Mouse (Mus musculus): ENCODE measurements around the gene Ccser1.

The Ccser1 gene

DNA sequence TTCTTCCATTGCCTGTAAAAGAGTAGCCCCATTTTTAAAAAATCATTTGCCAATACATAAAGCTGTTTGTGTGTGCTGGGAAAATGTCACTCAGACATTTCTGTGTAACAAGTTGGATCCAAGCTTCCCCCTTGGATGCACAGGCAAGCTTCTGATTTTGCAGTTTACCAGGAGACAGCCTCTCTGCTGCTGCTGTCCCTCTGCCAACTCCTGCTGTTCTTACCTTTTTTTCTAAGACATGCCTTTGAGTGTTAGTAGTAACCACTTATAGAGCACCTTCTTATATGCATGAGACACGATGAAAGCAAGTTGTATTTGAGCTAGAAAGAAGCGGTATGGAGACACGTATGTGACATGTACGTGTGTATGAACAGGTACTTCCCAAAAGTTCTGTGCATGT, 120.3 kb downstream of the Ccser1 start:
- no peak for DNase-seq (ENCODE audit: low spot score)

DNA sequence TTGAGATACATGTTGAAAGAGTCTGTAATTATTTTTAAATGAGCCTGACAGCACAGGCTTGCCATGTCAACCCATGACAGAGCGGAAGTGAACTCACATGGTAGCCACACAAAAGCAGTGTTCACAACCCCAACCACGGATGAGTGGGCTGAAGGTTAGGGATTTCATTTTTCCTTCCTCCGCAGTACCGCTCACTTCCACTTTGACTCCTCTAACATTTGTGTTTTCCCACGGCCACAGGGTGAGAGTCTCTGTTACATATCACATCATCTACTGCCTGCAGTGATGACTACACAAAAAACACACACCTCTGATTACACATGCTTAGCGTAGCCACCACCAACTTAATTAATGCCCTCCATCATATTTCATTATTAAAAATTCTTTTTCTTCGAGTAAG, 120.9 kb downstream of the Ccser1 start:
- no peak for DNase-seq (ENCODE audit: low spot score)

DNA sequence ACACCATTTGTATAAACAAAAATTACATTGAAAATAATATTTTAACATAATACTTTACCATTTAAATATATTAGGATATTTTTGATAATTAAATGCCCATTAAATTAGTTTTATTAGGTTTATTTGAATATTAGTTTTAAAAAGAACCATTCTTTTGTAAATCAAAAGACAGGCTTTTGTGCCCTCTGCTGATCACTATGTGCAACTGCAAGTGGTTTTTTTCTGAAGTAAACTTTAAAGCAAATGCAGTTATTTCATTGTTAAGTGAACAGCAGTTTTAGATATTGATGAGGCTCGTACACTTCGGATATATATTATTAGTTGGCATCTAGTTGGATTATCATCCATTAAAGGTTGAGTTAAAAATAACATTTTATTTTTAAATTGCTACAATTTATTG, 121.5 kb downstream of the Ccser1 start:
- no peak for DNase-seq (ENCODE audit: low spot score)

DNA sequence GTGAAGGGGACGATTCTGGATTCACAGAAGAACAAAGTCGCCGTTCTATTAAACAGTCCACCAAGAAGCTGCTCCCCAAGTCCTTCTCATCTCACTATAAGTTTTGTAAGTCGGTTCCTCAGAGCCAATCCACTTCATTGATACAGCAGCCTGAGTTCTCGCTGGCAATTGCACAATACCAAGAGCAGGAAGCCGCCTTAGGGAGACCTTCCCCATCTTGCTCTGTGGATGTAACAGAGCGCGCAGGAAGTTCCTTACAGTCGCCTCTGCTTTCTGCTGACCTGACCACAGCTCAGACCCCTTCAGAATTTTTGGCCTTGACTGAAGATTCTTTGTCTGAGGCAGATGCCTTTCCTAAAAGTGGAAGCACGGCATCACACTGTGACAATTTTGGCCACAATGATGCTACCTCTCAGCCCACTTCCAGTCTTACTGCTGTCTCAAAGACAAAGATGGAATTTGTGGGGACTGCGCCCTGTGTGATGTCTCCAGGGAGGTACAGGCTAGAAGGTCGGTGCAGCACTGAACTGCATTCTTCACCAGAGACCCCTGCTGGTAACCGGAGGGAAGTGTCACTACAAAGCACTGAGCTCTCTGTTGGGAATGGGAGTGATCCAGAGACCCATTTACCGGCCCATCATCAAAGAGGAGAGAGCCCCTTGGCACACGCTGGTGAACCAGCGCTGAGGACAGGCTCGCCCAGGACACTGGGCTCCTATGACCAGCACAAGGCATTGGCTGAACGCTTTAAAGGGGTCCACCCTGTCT, 131.4 kb downstream of the Ccser1 start:
- no peak for DNase-seq (ENCODE audit: low spot score)

DNA sequence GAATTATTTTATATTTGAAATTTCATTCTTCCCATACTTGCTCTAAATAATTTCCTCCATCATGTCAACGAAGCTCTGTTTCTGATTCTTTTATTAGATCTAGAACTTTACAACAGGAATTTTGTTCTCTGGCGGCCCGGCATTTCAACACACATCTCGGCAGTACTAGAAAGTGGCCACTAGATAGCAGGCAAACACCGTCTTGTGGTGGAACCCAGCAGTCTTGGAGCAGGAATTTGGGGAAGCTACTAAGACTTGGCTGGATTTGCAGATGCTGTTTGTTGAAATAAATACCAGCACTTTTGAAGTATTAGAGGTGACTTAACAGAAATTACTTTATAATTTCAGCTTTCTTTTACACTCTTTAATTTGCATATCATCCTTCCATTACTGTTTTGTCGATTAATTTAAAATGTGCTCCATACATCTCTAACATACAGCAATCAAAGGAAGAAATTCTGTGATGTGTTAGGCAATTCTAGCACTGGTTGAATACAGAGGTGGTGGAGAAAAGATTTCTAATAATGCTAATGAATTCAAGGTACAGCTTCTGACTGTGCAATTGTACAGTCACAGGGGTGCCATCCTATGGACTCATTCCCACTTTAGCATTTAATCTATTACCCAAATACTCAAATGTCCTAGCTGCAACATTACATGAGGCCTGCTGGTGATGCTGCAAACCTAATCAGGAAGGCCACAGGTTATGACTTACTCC, 135.9 kb downstream of the Ccser1 start:
- DNase-seq (ENCODE audit: low spot score) = no peak

DNA sequence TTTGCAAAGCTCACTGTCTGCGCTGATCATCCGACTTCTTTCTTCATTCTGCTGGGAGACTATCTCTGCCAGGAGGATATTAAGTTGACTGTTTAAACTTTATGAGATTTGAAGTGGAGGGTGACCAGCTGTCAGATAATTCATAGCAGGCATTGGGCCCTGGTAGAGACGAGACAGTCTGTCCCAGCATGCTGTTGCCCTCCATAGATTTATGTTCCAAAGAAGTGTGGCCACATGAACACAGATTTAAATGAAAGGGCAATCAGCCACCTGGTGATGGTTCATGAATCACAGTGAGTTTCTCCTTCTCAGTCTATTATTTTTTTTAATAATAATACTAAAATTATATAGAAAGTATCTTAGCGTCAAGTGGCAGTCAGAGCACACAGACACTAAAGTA, 140.7 kb downstream of the Ccser1 start:
- DNase-seq (ENCODE audit: low spot score) = no peak

DNA sequence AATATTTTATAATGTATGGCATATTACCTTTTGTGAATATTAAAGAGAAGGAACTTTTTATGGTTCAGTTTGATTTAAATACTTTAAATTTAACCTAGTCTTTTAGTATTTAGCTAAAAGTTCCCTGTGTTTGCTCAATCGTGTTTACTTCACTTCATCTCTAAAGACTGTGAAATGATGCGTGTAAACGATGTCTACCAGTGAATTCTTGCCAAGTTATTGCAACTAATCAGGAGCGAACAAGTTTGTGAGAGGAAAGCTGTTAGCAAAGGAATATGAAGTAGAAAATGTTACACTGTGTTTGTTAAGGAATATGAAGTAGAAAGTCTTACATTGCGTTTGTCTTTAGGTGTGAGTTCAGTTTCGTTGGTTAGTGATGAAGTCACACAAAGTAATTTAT, 142.2 kb downstream of the Ccser1 start:
- DNase-seq (ENCODE audit: low spot score) = no peak

DNA sequence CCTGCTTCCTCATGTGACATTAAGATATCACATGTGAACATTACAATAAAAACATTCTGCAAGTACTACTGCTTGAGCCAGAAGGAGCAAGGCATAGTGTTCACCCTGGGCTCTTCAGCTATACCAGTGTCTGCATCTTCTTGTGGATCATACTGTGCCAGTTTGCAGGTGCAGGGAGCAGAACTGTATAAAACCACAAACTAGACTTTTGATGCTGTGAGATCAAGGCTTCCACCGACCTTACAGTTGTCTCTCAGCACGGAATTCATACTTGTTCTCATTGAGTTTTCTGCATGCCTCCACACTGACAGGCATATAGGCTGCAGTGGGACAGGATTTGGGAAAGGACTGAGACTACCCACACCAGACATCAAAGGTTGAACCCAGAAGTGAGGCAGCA, 146.0 kb downstream of the Ccser1 start:
- no peak for DNase-seq (ENCODE audit: low spot score)

DNA sequence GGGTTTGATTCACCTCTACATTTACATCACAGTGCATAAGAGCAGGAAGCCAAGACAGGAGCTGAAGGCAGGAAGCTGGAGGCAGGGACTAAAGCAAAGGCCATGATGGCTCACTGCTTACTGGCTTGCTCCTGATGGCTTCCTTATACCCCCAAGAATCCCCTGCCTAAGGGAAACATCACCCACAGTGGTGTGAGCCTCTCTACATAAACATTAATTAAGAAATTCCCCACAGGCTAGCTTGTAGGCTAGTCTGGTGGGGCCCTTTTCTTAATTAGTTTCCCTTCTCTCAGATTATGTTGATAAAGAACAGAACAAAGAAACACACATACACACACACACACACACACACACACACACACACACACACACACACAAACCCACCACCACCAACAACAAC, 148.9 kb downstream of the Ccser1 start:
- DNase-seq (ENCODE audit: low spot score) = no peak

DNA sequence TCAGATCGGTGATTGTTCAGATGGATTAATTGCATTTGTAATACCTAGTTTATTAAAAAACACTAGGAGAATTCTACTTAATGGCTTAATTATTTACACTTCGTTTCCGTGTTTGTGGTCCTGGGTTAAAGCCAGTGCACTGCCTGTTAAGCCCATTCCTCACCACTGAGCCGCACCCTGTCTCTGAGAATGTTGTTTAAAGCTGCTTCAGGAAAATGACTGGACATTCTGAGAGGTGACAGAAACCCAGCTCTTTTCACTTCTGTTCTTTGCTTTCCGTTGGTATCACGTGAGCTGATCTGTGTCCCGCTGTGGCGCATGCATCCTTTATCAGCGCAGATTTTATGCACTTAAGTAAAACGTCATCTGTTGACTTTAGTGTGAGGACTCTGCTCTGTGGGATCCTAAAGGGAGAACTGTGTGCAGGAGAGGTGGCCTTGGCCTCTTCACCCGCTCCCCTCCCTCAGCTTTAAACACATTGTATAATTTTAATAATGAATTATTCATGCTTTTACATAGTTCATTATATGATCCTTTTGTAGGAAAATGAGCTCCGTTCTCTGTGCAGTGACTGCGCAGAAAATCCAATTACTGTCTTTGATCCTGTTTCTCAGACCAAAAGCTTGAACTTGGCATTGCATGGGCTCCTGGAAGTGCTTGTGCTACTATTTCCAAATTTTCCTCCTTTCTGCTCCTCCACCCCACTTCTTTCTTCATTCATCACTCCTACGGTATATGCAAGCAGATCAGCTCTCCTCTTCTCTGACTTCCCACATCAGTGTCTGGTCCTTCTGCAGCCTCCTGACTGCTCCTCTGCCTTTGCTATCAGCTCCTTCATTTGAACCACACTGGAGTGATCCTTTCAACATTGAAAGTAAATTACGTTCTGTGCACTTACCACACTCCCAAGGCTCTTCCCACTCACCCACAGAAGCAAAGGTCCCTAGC, 149.7 kb downstream of the Ccser1 start:
- DNase-seq (ENCODE audit: low spot score) = no peak

DNA sequence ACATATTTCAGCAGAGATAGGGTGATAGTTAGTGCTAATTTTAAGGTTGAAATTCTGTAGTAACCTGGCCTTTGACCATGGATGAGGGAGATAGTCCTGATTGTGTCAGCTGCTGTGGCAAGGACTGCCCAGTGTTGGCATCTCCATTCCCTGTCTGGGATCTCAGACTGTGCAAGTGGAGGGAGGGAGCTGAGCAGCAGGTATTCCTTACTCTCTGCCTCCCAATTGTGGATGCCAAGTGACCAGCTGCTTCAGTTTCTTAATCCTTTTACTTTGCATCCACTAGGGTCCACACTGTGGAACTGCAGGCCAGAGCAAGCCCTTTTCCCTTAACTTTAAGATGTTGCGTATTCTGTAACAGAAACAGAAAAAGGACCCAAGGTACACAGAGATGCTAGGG, 154.3 kb downstream of the Ccser1 start:
- DNase-seq (ENCODE audit: low spot score) = no peak

DNA sequence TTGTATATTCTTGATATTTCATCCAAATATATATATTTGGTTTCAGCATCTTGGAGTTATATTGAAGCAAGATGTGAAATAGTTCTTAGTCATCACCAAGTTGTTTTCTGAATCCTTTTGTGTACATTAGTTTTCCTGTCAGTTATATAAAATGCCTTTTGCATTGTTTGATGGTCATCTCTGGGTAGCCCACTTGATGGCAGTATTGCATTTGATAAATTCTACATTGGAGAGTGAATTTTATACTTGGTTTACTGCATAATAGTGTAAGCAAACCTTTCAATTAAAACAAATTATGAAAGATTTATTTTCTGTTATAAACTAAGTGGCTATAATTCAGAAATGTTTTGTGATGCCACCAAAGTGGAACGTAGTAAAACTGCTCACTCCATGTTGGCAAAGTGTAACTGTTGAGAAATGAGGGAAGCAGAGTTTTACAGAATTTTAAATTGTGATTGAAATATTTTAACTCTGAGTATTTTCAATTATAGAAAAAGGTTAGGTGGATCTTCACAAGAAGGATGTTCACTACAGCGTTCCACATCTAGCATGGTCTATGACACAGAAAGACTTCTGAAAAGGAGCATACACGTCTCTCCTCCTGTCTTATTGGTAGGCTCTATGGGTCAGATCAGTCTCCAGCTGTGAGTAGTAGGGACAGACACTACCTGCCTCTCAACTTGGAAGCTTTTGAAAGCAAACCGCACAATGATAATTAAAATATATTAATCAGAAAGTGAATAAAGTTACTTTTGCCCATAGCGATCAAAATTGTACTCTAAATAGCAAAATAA, 167.1 kb downstream of the Ccser1 start:
- no peak for DNase-seq (ENCODE audit: low spot score)

DNA sequence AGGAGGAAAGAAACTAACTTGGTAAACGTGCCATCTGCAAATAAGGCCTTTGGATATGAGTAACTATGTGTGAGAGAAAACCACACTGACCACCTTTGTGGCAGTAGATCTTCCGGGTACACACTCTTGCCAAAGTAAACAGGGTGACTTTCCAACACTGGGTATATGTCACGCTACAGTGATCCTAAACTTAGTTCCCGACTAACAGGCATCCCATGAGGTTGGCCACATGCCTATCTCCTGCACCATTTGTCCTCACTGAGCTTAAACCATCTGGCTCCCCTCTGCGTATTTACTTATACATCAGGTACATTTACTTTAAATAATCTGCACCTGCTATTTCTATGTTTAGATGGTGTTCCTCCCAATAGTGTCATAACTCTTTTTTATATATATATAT, 183.6 kb downstream of the Ccser1 start:
- no peak for DNase-seq (ENCODE audit: low spot score)

DNA sequence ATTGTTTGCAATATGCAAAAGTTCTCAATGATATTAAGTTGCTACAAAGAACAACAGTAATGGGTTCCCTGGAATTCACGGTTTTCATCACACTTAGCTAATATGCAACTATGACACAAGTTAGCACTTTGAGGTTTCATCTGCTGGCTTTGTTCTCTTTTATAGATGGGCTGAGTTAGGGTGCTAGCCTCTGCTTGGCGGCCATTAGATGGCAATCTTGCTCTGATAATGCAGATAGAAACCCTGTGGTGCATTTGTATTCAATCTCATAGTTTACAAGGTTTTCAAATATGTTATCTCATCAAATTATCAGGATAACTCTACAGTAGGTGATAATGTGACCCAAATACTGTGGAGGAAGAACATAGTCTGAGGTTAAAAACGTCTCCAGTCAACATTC, 202.4 kb downstream of the Ccser1 start:
- DNase-seq (ENCODE audit: low spot score) = no peak

DNA sequence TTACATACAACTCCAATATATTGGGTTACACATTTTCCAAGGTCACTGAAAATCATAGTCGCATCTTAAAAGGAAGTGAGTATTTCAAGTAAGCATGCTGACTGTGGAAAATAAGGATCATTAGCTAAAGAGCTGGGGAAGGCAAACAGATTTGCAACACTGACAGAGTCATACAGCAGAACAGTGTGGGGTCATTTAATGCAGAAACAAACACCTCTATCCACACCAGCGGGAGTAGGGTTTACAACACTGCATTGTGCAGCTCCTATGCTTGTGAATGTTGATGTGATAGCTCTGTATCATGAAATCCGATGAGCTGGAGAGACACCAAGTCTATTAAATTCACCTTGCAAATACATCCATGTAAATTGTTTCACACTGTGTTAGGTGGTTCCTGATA, 202.9 kb downstream of the Ccser1 start:
- no peak for DNase-seq (ENCODE audit: low spot score)

DNA sequence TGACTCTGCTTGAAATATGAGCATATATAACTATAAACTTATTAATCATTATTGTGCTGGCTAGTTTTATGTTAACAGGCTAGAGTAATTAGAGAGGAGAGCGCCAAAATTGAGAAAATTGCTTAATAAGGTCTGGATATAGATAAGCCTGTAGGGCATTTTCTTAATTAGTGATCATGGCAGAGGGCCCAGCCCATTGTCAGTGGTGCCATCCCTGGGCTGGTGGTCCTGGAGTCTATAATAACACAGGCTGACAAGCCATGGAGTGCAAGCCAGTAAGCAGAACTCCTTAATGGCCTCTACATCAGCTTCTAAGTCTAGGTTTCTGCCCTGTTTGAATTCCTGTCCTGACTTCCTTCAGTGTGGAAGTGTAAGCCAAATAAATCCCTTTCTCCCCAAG, 206.9 kb downstream of the Ccser1 start:
- DNase-seq (ENCODE audit: low spot score) = no peak

DNA sequence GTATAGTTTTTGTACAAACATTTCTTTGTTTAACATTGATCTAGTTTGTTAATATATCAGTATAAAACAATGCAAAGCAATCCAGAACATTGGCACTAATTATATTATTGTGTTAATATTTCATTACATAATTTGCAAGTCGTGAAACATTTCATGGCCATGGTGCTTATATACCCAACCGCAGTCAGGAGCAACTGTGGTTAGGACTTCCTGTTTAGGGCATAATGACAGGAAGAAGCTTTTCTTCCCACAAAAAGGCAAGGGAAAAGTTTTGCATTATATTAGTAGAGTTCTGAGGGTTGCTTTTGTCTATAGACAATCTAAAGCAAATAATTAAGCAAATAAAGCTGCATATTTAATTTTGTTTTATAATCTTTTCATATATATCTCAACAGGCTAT, 247.4 kb downstream of the Ccser1 start:
- DNase-seq (ENCODE audit: low spot score) = no peak

DNA sequence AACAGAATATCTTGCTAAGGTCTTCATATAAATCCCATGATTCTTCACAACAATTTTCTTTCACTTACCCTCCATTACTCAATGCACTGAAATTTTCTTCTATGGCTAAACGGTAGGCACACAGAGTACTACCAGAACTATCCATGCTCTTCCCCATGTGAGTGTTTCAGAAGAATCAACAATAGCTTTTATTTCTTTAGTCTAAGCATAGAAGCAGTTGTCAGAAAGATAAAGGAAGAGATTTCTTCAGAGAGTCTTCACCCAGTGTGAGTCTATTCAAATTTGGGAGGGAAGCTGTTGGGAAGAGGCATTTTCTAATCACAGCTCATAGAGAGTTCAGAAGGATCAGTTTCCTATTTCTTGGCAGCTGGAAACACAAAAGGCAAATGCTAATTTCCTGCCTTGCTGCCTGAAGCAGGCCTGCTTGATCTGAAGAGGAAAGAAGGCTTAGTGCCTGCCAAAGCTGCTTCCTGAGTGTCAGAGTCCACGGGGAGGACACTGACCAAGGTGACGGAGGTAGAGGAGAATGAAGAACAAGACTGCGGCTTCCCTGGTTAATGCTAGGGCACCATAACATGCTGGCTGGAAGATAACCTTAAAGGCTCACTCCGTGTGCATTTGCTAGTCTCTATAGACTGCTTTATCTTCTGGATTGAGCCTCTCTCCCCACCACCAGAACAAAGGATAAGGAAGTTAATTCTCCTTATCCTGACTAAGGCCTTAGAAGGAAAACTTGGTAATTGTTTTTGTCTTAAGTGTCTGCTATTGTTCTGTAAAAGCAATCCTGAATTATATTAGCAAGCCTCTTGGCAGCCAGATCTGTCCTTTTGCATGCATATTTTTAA, 251.0 kb downstream of the Ccser1 start:
- DNase-seq (ENCODE audit: low spot score) = no peak

DNA sequence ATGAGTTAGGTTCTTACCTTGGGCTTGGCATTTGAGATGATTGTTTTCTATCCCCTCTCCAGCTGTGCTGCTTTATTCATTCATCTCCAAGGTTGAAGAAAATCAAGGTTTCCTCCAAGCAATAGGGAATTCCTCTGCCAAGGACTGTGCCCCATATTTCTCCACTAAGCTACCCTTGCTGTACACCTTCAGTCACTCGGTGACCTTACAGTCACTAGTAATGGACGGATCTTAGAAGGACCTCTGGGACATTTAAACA, 251.5 kb downstream of the Ccser1 start:
- no peak for DNase-seq (ENCODE audit: low spot score)

DNA sequence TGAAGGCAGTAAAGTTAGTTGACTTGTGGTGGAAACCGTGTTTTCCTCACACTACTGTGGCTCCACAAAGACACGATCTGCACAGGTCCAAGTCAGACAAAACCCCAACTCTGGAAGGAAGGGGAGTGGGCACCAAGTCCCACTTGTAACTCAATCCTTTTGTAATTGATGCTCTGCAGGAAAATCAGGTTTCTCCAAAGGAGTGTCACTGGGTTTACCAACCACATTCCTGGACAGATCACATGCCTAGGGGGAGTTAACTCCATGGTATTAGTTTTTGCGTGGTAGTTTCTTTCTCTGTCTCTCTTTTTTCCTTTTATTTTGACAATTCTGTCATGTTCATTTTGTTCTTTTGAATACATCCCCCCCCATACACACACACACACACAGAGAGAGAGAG, 252.0 kb downstream of the Ccser1 start:
- DNase-seq (ENCODE audit: low spot score) = no peak

DNA sequence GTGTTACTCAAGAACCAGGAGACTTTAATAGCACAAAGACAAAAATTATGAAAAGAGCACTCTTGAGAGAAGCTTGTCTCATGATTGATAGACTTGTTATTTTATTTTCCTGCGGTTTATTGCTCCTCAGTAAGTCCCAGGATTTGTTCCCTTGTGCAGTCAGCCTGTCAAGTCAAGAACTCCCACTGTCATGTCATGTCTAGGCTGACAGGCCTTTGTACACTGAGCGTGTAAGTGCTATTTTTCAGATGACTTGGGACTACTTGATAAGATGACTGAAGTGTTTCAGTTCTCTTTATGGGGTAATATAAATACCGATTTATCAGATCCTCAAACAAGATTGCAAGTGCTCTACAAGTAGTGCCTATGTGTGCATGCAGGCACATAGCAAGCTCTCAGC, 252.6 kb downstream of the Ccser1 start:
- no peak for DNase-seq (ENCODE audit: low spot score)

All from T-cell, adult 2 months (primary cell).